Comparison of ENCODE assay signal across 10 mouse cellular contexts in genomic region chr9:52679362-52679947, GRCm38 (mm10). TPM values are rescaled to one million over a fixed set of nuclear protein-coding genes. Genes with fewer than 3 reads are reported as not detected.
DNase-seq lines count a peak whose midpoint lies in the region; ATAC-seq and TF ChIP-seq lines count a peak whose summit lies in the region.
"Had no signal": no experiment of that assay in that cellular context is flagged by ENCODE, and none has a peak within 500 bp of the region (broad histone marks: within the 10 kb centered on the region; RNA-seq: fewer than 3 reads in every experiment).

TSS of gene AI593442 (minus strand) at chr9:52679780.

- H3K36me3 ChIP-seq in heart, embryonic 11.5 days (ENCODE audit: control insufficient read depth, insufficient read depth, low read length), result no peaks in the 10 kb centered on the region
- no peaks in the 10 kb centered on the region for H3K36me3 ChIP-seq in heart, embryonic 14.5 days (ENCODE audit: control insufficient read depth, insufficient read depth, low read length)
- no peaks in the 10 kb centered on the region for H3K36me3 ChIP-seq in midbrain, embryonic 16.5 days (ENCODE audit: control insufficient read depth, insufficient read depth, low read length)

- H3K27ac ChIP-seq in heart, embryonic 11.5 days (ENCODE audit: low read depth, low read length), result no peak within 1 kb of the TSS
- peak within 1 kb of the TSS; percentile 99 for H3K27ac ChIP-seq in cortical plate, adult 2 months (ENCODE audit: insufficient read depth, low read length)
- no peak within 1 kb of the TSS for H3K27ac ChIP-seq in heart, embryonic 14.5 days (replicated peaks in 1 of 2; ENCODE audit: control insufficient read depth in 1 of 2, insufficient read depth in 1 of 2, low read depth in 2 of 2, low read length in 2 of 2)
- peak within 1 kb of the TSS; percentile 88 for H3K27ac ChIP-seq in midbrain, embryonic 16.5 days (ENCODE audit: low read length)

- 0% methylated on average over 20 of the region's 27 CpGs for WGBS in heart, embryonic 11.5 days (ENCODE audit: insufficient replicate concordance)
- WGBS in heart, embryonic 14.5 days, result under 1% methylated on average over 18 of the region's 27 CpGs
- under 1% methylated on average over 21 of the region's 27 CpGs for WGBS in midbrain, embryonic 16.5 days

- no peak for ATAC-seq in heart, embryonic 11.5 days (replicated peaks; ENCODE audit: insufficient number of reproducible peaks, low FRiP score, low TSS enrichment)
- no peak for ATAC-seq in heart, embryonic 14.5 days (ENCODE audit: insufficient number of reproducible peaks, insufficient read depth, low FRiP score, low read depth)
- peak; percentile 93 for ATAC-seq in midbrain, embryonic 16.5 days

- H3K9me3 ChIP-seq in heart, embryonic 11.5 days (replicated peaks; ENCODE audit: control insufficient read depth, low read length), result no peaks in the 10 kb centered on the region
- no peaks in the 10 kb centered on the region for H3K9me3 ChIP-seq in heart, embryonic 14.5 days (ENCODE audit: control insufficient read depth, low read length)
- no peaks in the 10 kb centered on the region for H3K9me3 ChIP-seq in midbrain, embryonic 16.5 days (replicated peaks; ENCODE audit: control insufficient read depth, low read length, poor library complexity, severe bottlenecking)

- intact Hi-C loops in heart, postnatal 25 days (cut with DNase I), result no loop called here

- TF ChIP-seq POLR2A in cortical plate, adult 2 months (IDR thresholded peaks at IDR 0.05; ENCODE audit: extremely low read depth, insufficient read depth, low read length), result peak; percentile 25; the same call in 1 of the 2 replicates

- DNase-seq in heart, postnatal 25 days (ENCODE audit: low spot score), result no peak
- peak; percentile 76 to 80 for DNase-seq in left cerebral cortex, adult 18-20 months (ENCODE audit: low spot score in 2 of 2)
- DNase-seq in urinary bladder, postnatal 36 days (ENCODE audit: low spot score in 2 of 2), result no peak
- no peak for DNase-seq in spleen, adult 12 weeks (ENCODE audit: low spot score)

- peak within 1 kb of the TSS; percentile 46 for H3K4me3 ChIP-seq in heart, embryonic 11.5 days (ENCODE audit: low read depth, low read length)
- H3K4me3 ChIP-seq in cortical plate, adult 2 months (ENCODE audit: insufficient read depth, low read length), result peak within 1 kb of the TSS; percentile 99
- peak within 1 kb of the TSS; percentile 42 to 46 for H3K4me3 ChIP-seq in heart, embryonic 14.5 days (ENCODE audit: control insufficient read depth in 1 of 2, insufficient read depth in 1 of 2, low read depth in 1 of 2, low read length in 2 of 2)
- peak within 1 kb of the TSS; percentile 66 for H3K4me3 ChIP-seq in midbrain, embryonic 16.5 days (ENCODE audit: low read depth, low read length)

- H3K9ac ChIP-seq in heart, embryonic 11.5 days (ENCODE audit: low read depth, low read length), result no peak within 1 kb of the TSS
- no peak within 1 kb of the TSS; the same call in 1 of the 2 replicates for H3K9ac ChIP-seq in heart, embryonic 14.5 days (ENCODE audit: low read length)
- H3K9ac ChIP-seq in midbrain, embryonic 16.5 days (ENCODE audit: low read depth, low read length), result peak within 1 kb of the TSS; percentile 79

- TF ChIP-seq CTCF in cortical plate, adult 2 months (IDR thresholded peaks at IDR 0.05; ENCODE audit: extremely low read depth, insufficient read depth, low read length), result no peak

- H3K4me2 ChIP-seq in heart, embryonic 11.5 days, result peak within 1 kb of the TSS; percentile 83
- H3K4me2 ChIP-seq in heart, embryonic 14.5 days (ENCODE audit: low read length), result peak within 1 kb of the TSS; percentile 72
- H3K4me2 ChIP-seq in midbrain, embryonic 16.5 days (ENCODE audit: low read length), result peak within 1 kb of the TSS; percentile 88

- no peaks in the 10 kb centered on the region for H3K4me1 ChIP-seq in heart, embryonic 11.5 days (ENCODE audit: control insufficient read depth, insufficient read depth, low read length)
- peaks cover 3% of the 10 kb centered on the region; the same call in 1 of the 2 replicates for H3K4me1 ChIP-seq in cortical plate, adult 2 months (ENCODE audit: control insufficient read depth, insufficient read depth, low read length)
- peaks cover 0 to 7% of the 10 kb centered on the region in 2 experiments; a peak in 2 of 4 replicates for H3K4me1 ChIP-seq in heart, embryonic 14.5 days (ENCODE audit: control insufficient read depth in 2 of 2, insufficient read depth in 2 of 2, low read length in 2 of 2)
- 0 out of 2 replicates have a peak, but pooled peaks cover 9% of the 10 kb centered on the region for H3K4me1 ChIP-seq in midbrain, embryonic 16.5 days (ENCODE audit: control insufficient read depth, insufficient read depth, low read length)

- H3K27me3 ChIP-seq in heart, embryonic 11.5 days (ENCODE audit: control insufficient read depth, insufficient read depth, low read length), result peaks cover 42% of the 10 kb centered on the region
- H3K27me3 ChIP-seq in heart, embryonic 14.5 days (ENCODE audit: control insufficient read depth, insufficient read depth, low read length), result peaks cover 44% of the 10 kb centered on the region
- H3K27me3 ChIP-seq in midbrain, embryonic 16.5 days (ENCODE audit: control insufficient read depth, insufficient read depth, low read depth, low read length), result no peaks in the 10 kb centered on the region

RNA-seq across cellular contexts. Expression of gene AI593442, which starts in this region (rescaled TPM):
- 0.04 and 0.10 TPM in 2 replicates for polyA plus RNA-seq in heart, embryonic 11.5 days (2014; fragmentation: Nextera tagmentation; extraction: Ambion mirVana)
- total RNA-seq in heart, postnatal 25 days (2021), result 1 to 10 TPM; 3.9 to 4.6 TPM
- polyA plus RNA-seq in cortical plate, adult 2 months (2012; rRNA removed), result 92.2 and 92.3 TPM in 2 replicates
- 0.03 and 0.07 TPM in 2 replicates for polyA plus RNA-seq in heart, embryonic 14.5 days (2014; fragmentation: Nextera tagmentation; extraction: Ambion mirVana)
- 100 to 1,000 TPM; 140 to 157 TPM for total RNA-seq in left cerebral cortex, adult 18-20 months (2021)
- 84.4 and 86.9 TPM in 2 replicates for polyA plus RNA-seq in midbrain, embryonic 16.5 days (2015; fragmentation: Nextera tagmentation; extraction: Ambion mirVana)
- total RNA-seq: hematopoietic stem cell, adult 5-6 weeks; MEL had no signal

Comparison
In these comparisons a context has a peak if more than half of its experiments do, and no peak if none do; other contexts are left out.
1. RNA of gene AI593442 (total RNA-seq): 140 to 157 TPM in left cerebral cortex, adult 18-20 months; 3.9 to 4.6 TPM in heart, postnatal 25 days; every median in the first group is over 10 times any median in the second.
2. RNA of gene AI593442 (polyA plus RNA-seq): 92.2 to 92.3 TPM in cortical plate, adult 2 months and 84.4 to 86.9 TPM in midbrain, embryonic 16.5 days; 0.04 to 0.10 TPM in heart, embryonic 11.5 days and 0.03 to 0.07 TPM in heart, embryonic 14.5 days; every median in the first group is over 10 times any median in the second.
3. H3K27ac ChIP-seq: peak in cortical plate, adult 2 months (single experiment) and midbrain, embryonic 16.5 days (single experiment); none in heart, embryonic 11.5 days (single experiment) and heart, embryonic 14.5 days (0 of 2).
4. H3K4me3 ChIP-seq: peak in every context shown above with its lines; median percentile 99 in cortical plate, adult 2 months; 66 in midbrain, embryonic 16.5 days; 46 in heart, embryonic 11.5 days; 44 in heart, embryonic 14.5 days.
5. DNase-seq: peak in left cerebral cortex, adult 18-20 months (2 of 2); none in heart, postnatal 25 days (single experiment), urinary bladder, postnatal 36 days (0 of 2) and spleen, adult 12 weeks (single experiment).
6. Peak in every context shown above with its lines, with median percentiles within 50 percentile points of each other: H3K4me2 ChIP-seq.